Mouse (Mus musculus): ENCODE data around the gene Spag5.

GRCm38 (mm10) chr11:78346326-78347069, 45.2 kb downstream of the Spag5 start:
- no peak for TF ChIP-seq CTCF (IDR thresholded peaks at IDR 0.05; ENCODE audit: control insufficient read depth, insufficient read depth, insufficient replicate concordance, low read depth, low read length)
- no peak for TF ChIP-seq POLR2A (IDR thresholded peaks at IDR 0.05; ENCODE audit: control insufficient read depth, low read depth, low read length)
